Mouse (Mus musculus) embryo, embryonic 11 days (tissue): Measurements from ENCODE around the gene Lefty1.
"Not testable (repeated sequence)": the region's sequence is repeated elsewhere in the genome, so short reads cannot be mapped to it uniquely, and the experiment has no call there.

ENCODE experiments used
- DNase-seq: peaks from one replicate; pipeline ENCODE4 v3.0.0-alpha.2; 2015

The Lefty1 gene

GRCm38 (mm10) chr1:180934467-180935419 lies at the start of gene Lefty1:
Lefty1 (plus strand) TSS chr1:180935022.
- DNase-seq = no peak

- DNase-seq = peak; percentile 37
These were observed 46.2 kb upstream of the Lefty1 start for GRCm38 (mm10) chr1:180888556-180889042.

- no peak for DNase-seq
These were observed 45.6 kb upstream of the Lefty1 start for GRCm38 (mm10) chr1:180889172-180889571.

- no peak for DNase-seq
These were observed 45.0 kb upstream of the Lefty1 start for GRCm38 (mm10) chr1:180889841-180890240.

- DNase-seq = no peak
These were observed 42.0 kb upstream of the Lefty1 start, which contains the start of gene Lefty2 for GRCm38 (mm10) chr1:180892808-180893207. Lefty2 (plus strand) TSS chr1:180893108.

- DNase-seq = not testable (repeated sequence)
These were observed 40.5 kb upstream of the Lefty1 start for GRCm38 (mm10) chr1:180894088-180894987.

GRCm38 (mm10) chr1:180901107-180901506 lies 33.7 kb upstream of the Lefty1 start:
- DNase-seq = peak; percentile 83

GRCm38 (mm10) chr1:180902915-180903314 lies 31.9 kb upstream of the Lefty1 start:
- no peak for DNase-seq

- no peak for DNase-seq
These were observed 31.2 kb upstream of the Lefty1 start for GRCm38 (mm10) chr1:180903666-180904038.

- DNase-seq = peak; percentile 98
These were observed 30.6 kb upstream of the Lefty1 start, which contains the start of gene Pycr2 for GRCm38 (mm10) chr1:180904039-180904814. Pycr2 (plus strand) TSS chr1:180904293.

- DNase-seq = no peak
These were observed 30.1 kb upstream of the Lefty1 start for GRCm38 (mm10) chr1:180904815-180905080.

- no peak for DNase-seq
These were observed 29.5 kb upstream of the Lefty1 start for GRCm38 (mm10) chr1:180905307-180905706.

GRCm38 (mm10) chr1:180905876-180906275 lies 28.9 kb upstream of the Lefty1 start:
- no peak for DNase-seq

- no peak for DNase-seq
These were observed 28.2 kb upstream of the Lefty1 start for GRCm38 (mm10) chr1:180906461-180907147.

- DNase-seq = no peak
These were observed 23.7 kb upstream of the Lefty1 start for GRCm38 (mm10) chr1:180911138-180911537.

- peak; percentile 42 for DNase-seq
These were observed 23.1 kb upstream of the Lefty1 start for GRCm38 (mm10) chr1:180911653-180912287.

- no peak for DNase-seq
These were observed 22.0 kb upstream of the Lefty1 start for GRCm38 (mm10) chr1:180912792-180913191.

GRCm38 (mm10) chr1:180913797-180914196 lies 21.0 kb upstream of the Lefty1 start:
- peak; percentile 50 for DNase-seq

GRCm38 (mm10) chr1:180916425-180916824 lies 18.4 kb upstream of the Lefty1 start:
- DNase-seq = no peak

- DNase-seq = no peak
These were observed 17.8 kb upstream of the Lefty1 start for GRCm38 (mm10) chr1:180917053-180917452.

- peak; percentile 33 for DNase-seq
These were observed 15.1 kb upstream of the Lefty1 start for GRCm38 (mm10) chr1:180919686-180920085.
